Comparison of ENCODE assay signal across 18 mouse cellular contexts in genomic region chr1:162394549-162394948, GRCm38 (mm10).
DNase-seq lines count a peak whose midpoint lies in the region; ATAC-seq and TF ChIP-seq lines count a peak whose summit lies in the region.
"Had no signal": no experiment of that assay in that cellular context is flagged by ENCODE, and none has a peak within 500 bp of the region (broad histone marks: within the 10 kb centered on the region; RNA-seq: fewer than 3 reads in every experiment).

No protein-coding gene starts in this region.

- no peaks in the 10 kb centered on the region for H3K36me3 ChIP-seq in hindbrain, embryonic 13.5 days
- no peaks in the 10 kb centered on the region for H3K36me3 ChIP-seq in hindbrain, embryonic 11.5 days (ENCODE audit: control insufficient read depth, insufficient read depth, low read length)
- no peaks in the 10 kb centered on the region for H3K36me3 ChIP-seq in forebrain, postnatal 0 days (ENCODE audit: insufficient read depth)
- H3K36me3 ChIP-seq in neural tube, embryonic 15.5 days, result no peaks in the 10 kb centered on the region
- H3K36me3 ChIP-seq: embryonic facial prominence, embryonic 12.5 days had no signal

- no peaks in the 10 kb centered on the region for H3K27me3 ChIP-seq in hindbrain, embryonic 13.5 days
- H3K27me3 ChIP-seq in hindbrain, embryonic 11.5 days (ENCODE audit: control insufficient read depth, insufficient read depth, low read length), result no peaks in the 10 kb centered on the region
- H3K27me3 ChIP-seq in forebrain, postnatal 0 days (ENCODE audit: insufficient read depth, low read length), result no peaks in the 10 kb centered on the region
- no peaks in the 10 kb centered on the region for H3K27me3 ChIP-seq in neural tube, embryonic 15.5 days (replicated peaks)
- H3K27me3 ChIP-seq: embryonic facial prominence, embryonic 12.5 days; Patski had no signal

- no peak overlapping the region for H3K4me2 ChIP-seq in hindbrain, embryonic 13.5 days
- no peak overlapping the region for H3K4me2 ChIP-seq in hindbrain, embryonic 11.5 days (replicated peaks; ENCODE audit: low read depth, low read length)
- no peak overlapping the region for H3K4me2 ChIP-seq in forebrain, postnatal 0 days (ENCODE audit: low read depth)
- H3K4me2 ChIP-seq in neural tube, embryonic 15.5 days, result no peak overlapping the region
- H3K4me2 ChIP-seq: embryonic facial prominence, embryonic 12.5 days had no signal

- ATAC-seq in hindbrain, embryonic 13.5 days (ENCODE audit: low FRiP score), result peak; percentile 87
- no peak for ATAC-seq in hindbrain, embryonic 11.5 days (ENCODE audit: low FRiP score)
- ATAC-seq in forebrain, postnatal 0 days, result peak; percentile 75
- ATAC-seq in neural tube, embryonic 15.5 days (ENCODE audit: low FRiP score), result peak; percentile 78
- ATAC-seq in cerebellum, adult (ENCODE audit: insufficient number of reproducible peaks, low FRiP score, low TSS enrichment), result no peak
- ATAC-seq: Patski had no signal

- H3K9ac ChIP-seq in hindbrain, embryonic 13.5 days, result no peak overlapping the region
- no peak overlapping the region for H3K9ac ChIP-seq in hindbrain, embryonic 11.5 days (ENCODE audit: low read depth, low read length)
- no peak overlapping the region for H3K9ac ChIP-seq in forebrain, postnatal 0 days
- H3K9ac ChIP-seq in neural tube, embryonic 15.5 days (replicated peaks), result no peak overlapping the region
- H3K9ac ChIP-seq: embryonic facial prominence, embryonic 12.5 days had no signal

- H3K4me3 ChIP-seq in gastrocnemius, adult 2 months, result no peak overlapping the region
- H3K4me3 ChIP-seq in hindbrain, embryonic 13.5 days, result no peak overlapping the region
- no peak overlapping the region for H3K4me3 ChIP-seq in hindbrain, embryonic 11.5 days (ENCODE audit: low read depth, low read length)
- no peak overlapping the region for H3K4me3 ChIP-seq in forebrain, postnatal 0 days (ENCODE audit: low read depth, low read length)
- no peak overlapping the region for H3K4me3 ChIP-seq in neural tube, embryonic 15.5 days (replicated peaks)
- H3K4me3 ChIP-seq: embryonic facial prominence, embryonic 12.5 days had no signal

- no peaks in the 10 kb centered on the region for H3K9me3 ChIP-seq in hindbrain, embryonic 13.5 days
- H3K9me3 ChIP-seq in hindbrain, embryonic 11.5 days (ENCODE audit: control insufficient read depth, low read length), result no peaks in the 10 kb centered on the region
- H3K9me3 ChIP-seq in forebrain, postnatal 0 days (ENCODE audit: low read length), result no peaks in the 10 kb centered on the region
- no peaks in the 10 kb centered on the region for H3K9me3 ChIP-seq in neural tube, embryonic 15.5 days (replicated peaks)
- H3K9me3 ChIP-seq: embryonic facial prominence, embryonic 12.5 days had no signal

- no peak for TF ChIP-seq CTCF in gastrocnemius, adult 2 months (IDR thresholded peaks at IDR 0.05)
- TF ChIP-seq CTCF in forebrain, postnatal 0 days (IDR thresholded peaks at IDR 0.05; ENCODE audit: low read depth), result no peak

- H3K4me1 ChIP-seq in hindbrain, embryonic 13.5 days (replicated peaks), result peaks cover 3% of the 10 kb centered on the region; the same call in 1 of the 2 replicates
- no peaks in the 10 kb centered on the region for H3K4me1 ChIP-seq in hindbrain, embryonic 11.5 days (replicated peaks; ENCODE audit: control insufficient read depth, insufficient read depth, low read length)
- H3K4me1 ChIP-seq in forebrain, postnatal 0 days (ENCODE audit: insufficient read depth), result no peaks in the 10 kb centered on the region
- peaks cover 7% of the 10 kb centered on the region for H3K4me1 ChIP-seq in neural tube, embryonic 15.5 days
- H3K4me1 ChIP-seq: embryonic facial prominence, embryonic 12.5 days had no signal

- intact Hi-C loops in gastrocnemius, adult 2 months (cut with DNase I), result no loop called here
- intact Hi-C loops in gastrocnemius, postnatal 14 days (cut with DNase I; ENCODE audit: low total_unique reads), result no loop called here

- H3K27ac ChIP-seq in gastrocnemius, adult 2 months, result peak overlapping the region; percentile 61
- peak overlapping the region; percentile 74; the same call in 1 of the 2 replicates for H3K27ac ChIP-seq in hindbrain, embryonic 13.5 days
- no peak overlapping the region for H3K27ac ChIP-seq in hindbrain, embryonic 11.5 days (ENCODE audit: low read depth, low read length)
- no peak overlapping the region for H3K27ac ChIP-seq in forebrain, postnatal 0 days (ENCODE audit: low read depth, low read length)
- H3K27ac ChIP-seq in neural tube, embryonic 15.5 days (replicated peaks), result peak overlapping the region; percentile 63
- H3K27ac ChIP-seq: embryonic facial prominence, embryonic 12.5 days; macrophage had no signal

- WGBS in hindbrain, embryonic 13.5 days, result 55% methylated on average over 4 of the region's 4 CpGs
- WGBS in hindbrain, embryonic 11.5 days, result 76% methylated on average over 4 of the region's 4 CpGs
- WGBS in forebrain, postnatal 0 days, result 14% methylated on average over 4 of the region's 4 CpGs
- 35% methylated on average over 4 of the region's 4 CpGs for WGBS in neural tube, embryonic 15.5 days

- no peak for DNase-seq in gastrocnemius, adult 2 months
- no peak for DNase-seq in gastrocnemius, postnatal 14 days
- DNase-seq in hindbrain, embryonic 11.5 days (ENCODE audit: low spot score), result no peak
- DNase-seq in forebrain, postnatal 0 days, result no peak
- no peak for DNase-seq in right cerebral cortex, postnatal 4 days
- DNase-seq: adrenal gland, postnatal 36 days; cerebellum, postnatal 25 days; gastrocnemius, postnatal 10 days; kidney, adult 2 months; kidney, postnatal 4 days; lung, adult 2 months; right cerebral cortex, adult 18-20 months had no signal

Comparison
In these comparisons a context has a peak if more than half of its experiments do, and no peak if none do; other contexts are left out.
1. H3K27ac ChIP-seq: peak in gastrocnemius, adult 2 months (single experiment), hindbrain, embryonic 13.5 days (single experiment) and neural tube, embryonic 15.5 days (single experiment); none in hindbrain, embryonic 11.5 days (single experiment) and forebrain, postnatal 0 days (single experiment).
2. ATAC-seq: peak in hindbrain, embryonic 13.5 days (single experiment), forebrain, postnatal 0 days (single experiment) and neural tube, embryonic 15.5 days (single experiment); none in hindbrain, embryonic 11.5 days (single experiment) and cerebellum, adult (single experiment).